Mouse (Mus musculus) stomach, embryonic 16.5 days (tissue): Measurements from ENCODE around the gene Bmpr1b. TPM values are rescaled to one million over a fixed set of nuclear protein-coding genes. Genes with fewer than 3 reads are reported as not detected.

Source experiments
- ATAC-seq: fragments of 200-750 bp; cut with Nextera tagmentation; 2 replicates; pipeline ENCODE4 v1.8.0; 2017; ENCODE audit warnings: moderate number of reproducible peaks, moderate TSS enrichment; ENCODE audit not compliant: insufficient read depth, low FRiP score
- H3K27ac ChIP-seq: fragments of 300-500 bp; sonication (generic); 2 replicates; pipeline ENCODE4 v1.5.1; 2014; ENCODE audit warnings: low read length
- H3K27me3 ChIP-seq: fragments of 300-500 bp; sonication (generic); 2 replicates; pipeline ENCODE4 v1.6.1; 2014; ENCODE audit warnings: low read length, control low read depth, mixed read lengths; ENCODE audit not compliant: control insufficient read depth, insufficient read depth
- H3K36me3 ChIP-seq: fragments of 300-500 bp; sonication (generic); 2 replicates; pipeline ENCODE4 v1.6.1; 2014; ENCODE audit warnings: low read length; ENCODE audit not compliant: control insufficient read depth, insufficient read depth
- H3K4me1 ChIP-seq: fragments of 300-500 bp; sonication (generic); 2 replicates; pipeline ENCODE4 v1.6.1; 2014; ENCODE audit warnings: low read length, control low read depth, mixed read lengths; ENCODE audit not compliant: control insufficient read depth, insufficient read depth
- H3K4me2 ChIP-seq: fragments of 300-500 bp; sonication (generic); 2 replicates; pipeline ENCODE4 v1.6.1; 2014; ENCODE audit warnings: low read depth, low read length, mixed read lengths
- H3K4me3 ChIP-seq: fragments of 300-500 bp; sonication (generic); replicated peaks from 2 replicates; pipeline ENCODE4 v1.5.1; 2014; ENCODE audit warnings: mild to moderate bottlenecking, low read length
- H3K9ac ChIP-seq: fragments of 300-500 bp; sonication (generic); 2 replicates; pipeline ENCODE4 v1.6.1; 2014; ENCODE audit warnings: low read length
- H3K9me3 ChIP-seq: fragments of 300-500 bp; sonication (generic); replicated peaks from 2 replicates; pipeline ENCODE4 v1.6.1; 2016; ENCODE audit warnings: low read length, control low read depth; ENCODE audit not compliant: control insufficient read depth
- WGBS: fragments of 180-500 bp; shearing (Covaris S2); extraction: QIAGEN DNeasy Blood & Tissue Kit; methylation state at CpG from one replicate; pipeline ENCODE4 v1.1.7; 2014; 5-methylcytosine and 5-hydroxymethylcytosine counted together
- polyA plus RNA-seq: library from polyadenylated mRNA; unstranded; fragments of >200 nt; fragmentation: Nextera tagmentation; extraction: Ambion mirVana; gene quantifications from 2 replicates; pipeline ENCODE4 v1.2.1, GENCODE M21; 2015

Gene Bmpr1b
- polyA plus RNA-seq, 1 experiment from 2014 or later = 8.5 TPM

DNA sequence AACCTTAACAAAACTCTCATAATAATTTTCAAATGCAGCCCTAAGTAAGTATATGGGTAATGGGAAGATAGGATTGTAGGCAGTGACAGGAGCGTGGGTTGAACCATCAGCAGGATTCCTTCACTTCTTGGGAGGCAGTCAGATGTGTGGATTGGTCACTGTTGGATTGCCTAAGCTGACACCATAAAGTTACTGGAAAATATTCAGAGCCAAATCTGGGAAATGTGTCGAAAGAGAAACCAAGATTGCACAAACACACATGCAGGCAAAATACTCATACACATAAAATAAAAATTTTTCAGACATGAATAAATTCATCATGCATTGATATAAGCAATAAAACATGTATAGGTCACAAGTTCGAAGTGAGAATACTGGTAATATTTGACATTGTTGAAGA is 17.3 kb upstream of the Bmpr1b start:
- no peaks in the 10 kb centered on the region for H3K27me3 ChIP-seq
- H3K9ac ChIP-seq = no peak overlapping the region
- H3K4me3 ChIP-seq = no peak overlapping the region
- no peak for ATAC-seq
- no peaks in the 10 kb centered on the region for H3K4me1 ChIP-seq
- 79% methylated on average over 3 of the region's 3 CpGs for WGBS
- H3K27ac ChIP-seq = no peak overlapping the region
- no peaks in the 10 kb centered on the region for H3K36me3 ChIP-seq
- H3K9me3 ChIP-seq = no peaks in the 10 kb centered on the region
- no peak overlapping the region for H3K4me2 ChIP-seq

DNA sequence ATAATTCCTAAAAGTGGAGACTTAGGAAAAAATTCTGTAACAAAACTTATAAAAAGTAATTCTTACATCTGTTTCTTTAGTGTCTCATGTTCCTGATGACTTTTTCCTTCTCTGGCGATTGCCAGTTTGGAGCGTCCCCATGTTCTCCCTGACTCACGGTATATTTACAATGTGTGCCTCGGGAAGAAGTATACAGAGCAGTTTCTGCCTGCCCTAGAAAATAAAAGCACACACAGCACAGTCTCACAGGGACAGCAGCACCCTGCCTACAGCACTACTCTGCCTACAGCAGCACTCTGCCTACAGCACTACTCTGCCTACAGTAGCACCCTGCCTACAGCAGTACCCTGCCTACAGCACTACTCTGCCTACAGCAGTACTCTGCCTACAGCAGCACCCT is 4.8 kb upstream of the Bmpr1b start:
- Histone ChIP-seq H3K9ac (no peak overlapping the region), H3K4me1 (peaks cover 4% of the 10 kb centered on the region; the same call in 1 of the 2 replicates), H3K4me3 (no peak overlapping the region), H3K9me3 (no peaks in the 10 kb centered on the region), H3K36me3 (no peaks in the 10 kb centered on the region), H3K4me2 (no peak overlapping the region), H3K27me3 (no peaks in the 10 kb centered on the region), H3K27ac (no peak overlapping the region)
- ATAC-seq = no peak
- WGBS = 77% methylated on average over 4 of the region's 4 CpGs

DNA sequence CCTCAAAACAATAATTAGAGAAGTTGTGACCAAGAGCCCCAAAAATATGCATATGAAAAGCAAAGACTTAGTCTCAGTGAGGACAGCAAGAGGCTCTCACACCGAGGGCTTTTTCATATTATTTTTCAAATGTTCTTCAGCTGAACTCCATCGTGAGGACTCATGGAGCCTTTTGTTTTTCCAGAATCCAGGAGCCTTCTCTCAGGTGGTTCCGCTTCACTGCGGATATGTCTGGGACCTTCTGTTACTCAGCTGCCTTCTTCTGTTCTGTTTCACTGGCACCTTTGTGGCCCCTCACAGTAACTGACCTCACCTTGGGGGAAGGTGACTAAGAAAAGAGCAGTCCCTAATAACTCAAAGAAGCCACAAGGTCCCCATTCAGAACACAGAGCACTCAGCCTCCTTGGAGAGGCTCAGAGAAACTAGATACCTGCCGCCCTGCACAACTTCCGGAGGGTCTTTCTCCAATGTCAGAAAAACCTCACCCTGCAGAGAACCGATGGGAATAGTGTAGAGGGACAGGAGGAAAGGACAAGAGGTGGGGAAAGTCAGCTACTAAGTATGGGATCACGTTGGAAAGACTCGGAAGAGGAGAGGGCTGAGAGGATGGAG is 868 bp downstream of the Bmpr1b start:
- no peaks in the 10 kb centered on the region for H3K9me3 ChIP-seq
- no peaks in the 10 kb centered on the region for H3K36me3 ChIP-seq
- ATAC-seq = no peak; the same call in 1 of the 2 replicates
- H3K4me1 ChIP-seq = peaks cover 19% of the 10 kb centered on the region
- WGBS = 10% methylated on average over 9 of the region's 9 CpGs
- H3K4me2 ChIP-seq = peak overlapping the region; percentile 84
- H3K27ac ChIP-seq = peak overlapping the region; percentile 23; the same call in 1 of the 2 replicates
- H3K27me3 ChIP-seq = no peaks in the 10 kb centered on the region
- peak overlapping the region; percentile 83 for H3K9ac ChIP-seq
- peak overlapping the region; percentile 76 for H3K4me3 ChIP-seq

DNA sequence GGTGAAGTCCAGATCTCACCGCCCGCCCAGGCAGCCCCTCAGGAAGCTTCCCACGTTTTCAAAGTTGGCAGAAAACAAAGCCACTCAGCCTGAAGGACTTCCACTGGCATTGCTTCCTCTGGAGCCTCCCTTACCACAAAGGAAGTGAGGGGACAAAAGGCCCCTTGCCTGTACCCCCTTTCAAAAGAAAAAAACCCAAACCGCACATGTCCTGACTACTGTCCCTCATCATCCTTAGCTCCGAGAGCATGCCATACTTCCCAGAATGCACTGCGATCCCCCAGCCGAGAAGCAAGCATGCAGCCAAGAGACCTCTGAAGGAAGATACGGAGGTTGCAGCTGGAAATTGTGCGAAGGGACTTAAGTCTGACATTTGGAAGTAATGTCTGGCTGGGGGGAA is 4.2 kb downstream of the Bmpr1b start:
- WGBS = 41% methylated on average over 9 of the region's 9 CpGs
- H3K27ac ChIP-seq = peak overlapping the region; percentile 87
- H3K9ac ChIP-seq = no peak overlapping the region
- H3K9me3 ChIP-seq = no peaks in the 10 kb centered on the region
- no peaks in the 10 kb centered on the region for H3K27me3 ChIP-seq
- peaks cover 21% of the 10 kb centered on the region for H3K4me1 ChIP-seq
- no peaks in the 10 kb centered on the region for H3K36me3 ChIP-seq
- 0 out of 2 replicates have a peak overlapping the region, but pooled peaks have one; percentile 14 for H3K4me2 ChIP-seq
- ATAC-seq = no peak
- no peak overlapping the region for H3K4me3 ChIP-seq

DNA sequence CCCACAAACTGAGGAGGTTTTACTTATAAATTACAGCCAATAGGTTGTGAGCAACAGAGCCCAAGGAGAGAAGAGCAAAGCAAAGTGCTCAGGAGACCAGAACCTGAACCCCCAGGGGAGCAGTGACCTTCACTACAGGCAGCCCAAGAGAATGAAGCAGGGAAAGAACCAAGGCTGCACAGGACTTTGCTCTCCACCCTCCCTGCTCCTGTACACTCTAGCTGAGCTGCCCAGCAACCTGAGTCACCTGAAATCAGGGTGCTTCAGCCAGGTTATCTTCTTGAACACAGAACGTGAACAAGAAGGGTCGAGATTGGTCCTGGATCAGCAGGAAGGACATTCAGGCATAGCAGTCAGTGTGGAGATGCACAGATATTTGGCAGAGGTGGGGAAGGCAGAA is 5.3 kb downstream of the Bmpr1b start:
- H3K9ac ChIP-seq = no peak overlapping the region
- no peaks in the 10 kb centered on the region for H3K36me3 ChIP-seq
- no peaks in the 10 kb centered on the region for H3K27me3 ChIP-seq
- H3K4me2 ChIP-seq = no peak overlapping the region
- WGBS = 61% methylated on average over 2 of the region's 2 CpGs
- H3K9me3 ChIP-seq = no peaks in the 10 kb centered on the region
- peaks cover 21% of the 10 kb centered on the region for H3K4me1 ChIP-seq
- H3K4me3 ChIP-seq = no peak overlapping the region
- peak overlapping the region; percentile 53; the same call in 1 of the 2 replicates for H3K27ac ChIP-seq
- no peak for ATAC-seq

DNA sequence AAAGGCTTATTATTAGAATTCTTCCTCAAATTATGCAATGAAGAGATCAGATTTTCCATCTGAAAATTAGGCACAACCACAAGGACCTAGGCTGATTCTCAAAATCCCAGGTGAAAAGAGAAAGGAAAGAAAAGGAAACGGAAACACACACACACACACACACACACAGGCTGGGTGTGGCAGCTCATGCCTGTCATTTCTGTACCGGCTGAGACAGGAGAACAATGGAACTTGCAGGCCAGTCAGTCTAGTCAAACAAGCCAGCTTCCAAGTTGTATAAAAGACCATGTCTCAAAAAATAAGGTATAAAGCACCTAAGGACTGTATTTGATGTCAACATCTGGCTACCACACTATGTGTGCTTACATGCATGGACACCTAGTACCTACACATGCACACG is 7.8 kb downstream of the Bmpr1b start:
- no peaks in the 10 kb centered on the region for H3K36me3 ChIP-seq
- no peak overlapping the region for H3K27ac ChIP-seq
- H3K4me3 ChIP-seq = no peak overlapping the region
- no peak overlapping the region for H3K9ac ChIP-seq
- no peak overlapping the region for H3K4me2 ChIP-seq
- WGBS = 68% methylated on average over 3 of the region's 3 CpGs
- H3K9me3 ChIP-seq = no peaks in the 10 kb centered on the region
- H3K4me1 ChIP-seq = peaks cover 18% of the 10 kb centered on the region
- no peaks in the 10 kb centered on the region for H3K27me3 ChIP-seq
- ATAC-seq = 0 out of 2 replicates have a peak, but pooled peaks have one; percentile 61

DNA sequence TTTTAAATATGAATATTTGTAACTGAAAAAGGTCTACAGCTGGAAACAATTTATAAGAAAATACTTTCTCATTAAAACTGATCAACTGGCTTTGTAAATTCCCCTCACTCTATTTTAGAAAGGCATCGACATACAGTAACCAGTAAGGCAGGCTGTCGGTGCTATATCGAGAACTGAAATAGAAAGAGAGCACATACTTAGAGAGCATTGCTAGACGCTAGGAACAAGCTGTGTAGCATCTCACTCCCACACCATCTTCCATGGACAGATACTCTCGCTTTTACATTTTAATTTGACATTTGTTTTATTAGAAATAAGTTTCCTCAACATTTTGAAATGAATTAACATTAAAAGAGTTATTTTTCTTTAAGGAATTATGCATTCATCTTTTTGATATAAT is 17.2 kb downstream of the Bmpr1b start:
- 65% methylated on average over 5 of the region's 5 CpGs for WGBS
- H3K9ac ChIP-seq = no peak overlapping the region

DNA sequence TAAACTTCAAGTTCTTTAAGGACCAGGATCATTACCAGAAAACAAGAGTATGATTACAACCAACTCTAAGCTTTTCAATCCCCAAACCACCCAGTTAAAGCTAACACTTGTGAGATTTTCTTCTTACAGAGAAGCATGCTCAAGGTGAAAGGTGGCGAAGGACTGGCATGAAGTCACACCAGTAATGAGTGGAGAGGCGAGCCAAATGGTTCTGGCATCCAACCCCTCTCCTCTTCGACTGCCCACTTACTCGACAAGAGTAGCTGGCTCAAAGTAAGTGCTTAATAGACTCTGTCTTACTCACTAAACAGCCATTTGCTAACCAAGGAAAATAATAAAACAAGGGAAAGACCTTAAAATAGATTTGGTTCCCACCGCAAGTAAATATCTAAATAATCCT is 30.4 kb downstream of the Bmpr1b start:
- no peak for ATAC-seq

More for the DNA sequence above, 17.2 kb downstream of the Bmpr1b start:
- no peaks in the 10 kb centered on the region; the same call in 1 of the 2 replicates for H3K4me1 ChIP-seq
- no peak overlapping the region; the same call in 1 of the 2 replicates for H3K27ac ChIP-seq
- H3K9me3 ChIP-seq = no peaks in the 10 kb centered on the region
- H3K4me2 ChIP-seq = no peak overlapping the region
- no peak for ATAC-seq
- H3K4me3 ChIP-seq = no peak overlapping the region
- no peaks in the 10 kb centered on the region for H3K27me3 ChIP-seq
- no peaks in the 10 kb centered on the region for H3K36me3 ChIP-seq

DNA sequence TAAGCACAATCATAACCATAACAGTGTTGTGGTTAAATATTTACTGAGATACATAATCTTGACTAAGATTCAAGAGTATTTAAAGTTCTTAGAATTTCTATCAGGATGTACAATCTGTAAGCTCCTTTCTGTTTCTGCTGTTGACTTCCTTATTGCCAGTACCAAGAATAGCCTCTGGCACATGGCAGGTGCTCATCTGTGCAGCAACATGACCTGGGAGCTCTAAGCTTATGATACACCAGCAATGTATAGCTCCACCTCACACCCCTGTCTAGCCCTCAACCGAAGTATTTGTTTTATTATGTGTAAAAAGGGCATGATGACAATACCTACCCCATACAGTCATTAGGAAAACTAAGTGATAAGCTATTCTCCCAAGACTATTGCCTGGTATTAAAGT is 42.8 kb downstream of the Bmpr1b start:
- Histone ChIP-seq H3K27ac (no peak overlapping the region), H3K9me3 (no peaks in the 10 kb centered on the region), H3K4me1 (peaks cover 5% of the 10 kb centered on the region; the same call in 1 of the 2 replicates), H3K27me3 (no peaks in the 10 kb centered on the region), H3K4me2 (no peak overlapping the region), H3K4me3 (no peak overlapping the region), H3K36me3 (no peaks in the 10 kb centered on the region), H3K9ac (no peak overlapping the region)
- 54% methylated on average over 1 of the region's 1 CpGs for WGBS
- ATAC-seq = no peak

More for the DNA sequence above, 30.4 kb downstream of the Bmpr1b start:
- H3K27ac ChIP-seq = no peak overlapping the region
- 0 out of 2 replicates have a peak, but pooled peaks cover 2% of the 10 kb centered on the region for H3K4me1 ChIP-seq
- H3K9ac ChIP-seq = no peak overlapping the region
- WGBS = 67% methylated on average over 5 of the region's 5 CpGs
- no peaks in the 10 kb centered on the region for H3K27me3 ChIP-seq
- H3K4me3 ChIP-seq = no peak overlapping the region
- H3K9me3 ChIP-seq = no peaks in the 10 kb centered on the region
- H3K4me2 ChIP-seq = no peak overlapping the region
- no peaks in the 10 kb centered on the region for H3K36me3 ChIP-seq
